Mouse (Mus musculus): ENCODE measurements around the gene Ttc39a.

GRCm38 (mm10) chr4:109421608-109422007 lies 15.2 kb downstream of the Ttc39a start:
- TF ChIP-seq TCF12 (IDR thresholded peaks at IDR 0.05; ENCODE audit: low read depth, low read length) (no peak), PAX5 (IDR thresholded peaks at IDR 0.05; ENCODE audit: low read length) (no peak), POLR2A (IDR thresholded peaks at IDR 0.05; ENCODE audit: low read depth, low read length) (no peak), CTCF (conservative IDR thresholded peaks at IDR 0.05 in 1 of 2, IDR thresholded peaks at IDR 0.05 in 1 of 2; ENCODE audit: low read depth in 2 of 2, low read length in 2 of 2) (no peak), MAFK (IDR thresholded peaks at IDR 0.05; ENCODE audit: insufficient replicate concordance, low read length) (no peak), BHLHE40 (IDR thresholded peaks at IDR 0.05; ENCODE audit: low read depth, low read length) (no peak), ETS1 (conservative IDR thresholded peaks at IDR 0.05; ENCODE audit: low read depth, low read length) (no peak), EP300 (IDR thresholded peaks at IDR 0.05; ENCODE audit: low read length) (no peak), MAZ (IDR thresholded peaks at IDR 0.05; ENCODE audit: low read depth, low read length) (no peak), ZKSCAN1 (IDR thresholded peaks at IDR 0.05; ENCODE audit: borderline replicate concordance, low read depth, low read length) (no peak), RCOR1 (conservative IDR thresholded peaks at IDR 0.05; ENCODE audit: low read depth, low read length) (no peak), ZC3H11A (IDR thresholded peaks at IDR 0.05; ENCODE audit: low read depth, low read length) (no peak)

All from CH12.LX (cell line).